Comparison of ENCODE assay signal across 26 mouse cellular contexts in the genomic region with DNA sequence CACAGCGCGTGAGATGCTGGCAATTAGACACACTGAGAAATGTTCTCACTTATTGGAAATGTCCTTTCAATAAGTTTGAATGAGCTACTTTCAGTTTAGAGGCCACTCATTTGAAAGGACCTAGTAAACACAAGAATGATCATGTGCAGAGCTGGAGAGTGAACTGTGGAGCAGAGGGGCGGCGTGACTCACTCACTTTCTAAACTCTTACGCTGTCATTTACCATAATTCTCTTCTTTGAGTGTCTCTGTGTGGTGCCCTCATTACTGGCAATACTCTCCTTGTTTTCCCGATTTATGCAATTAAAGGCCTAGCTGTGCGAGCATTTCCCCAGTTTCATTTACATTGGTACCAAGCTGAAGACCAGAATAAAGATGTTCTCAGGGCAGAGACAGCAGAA. TPM values are rescaled to one million over a fixed set of nuclear protein-coding genes. Genes with fewer than 3 reads are reported as not detected.
"Had no signal": no experiment of that assay in that cellular context is flagged by ENCODE, and none has a peak within 500 bp of the region (broad histone marks: within the 10 kb centered on the region; RNA-seq: fewer than 3 reads in every experiment).

No protein-coding gene starts in this region.

- H3K9ac ChIP-seq: liver, embryonic 15.5 days; liver, postnatal 0 days; lung, embryonic 15.5 days; midbrain, embryonic 12.5 days; neural tube, embryonic 12.5 days had no signal

- ATAC-seq: liver, postnatal 0 days; lung, postnatal 0 days had no signal

- H3K9me3 ChIP-seq: liver, embryonic 15.5 days; lung, embryonic 15.5 days; midbrain, embryonic 12.5 days; neural tube, embryonic 12.5 days had no signal

- H3K27ac ChIP-seq: liver, embryonic 15.5 days; lung, embryonic 15.5 days; macrophage; midbrain, embryonic 12.5 days; neural tube, embryonic 12.5 days had no signal

- H3K27me3 ChIP-seq: lung, embryonic 15.5 days; midbrain, embryonic 12.5 days; neural tube, embryonic 12.5 days had no signal

- H3K4me3 ChIP-seq: liver, embryonic 15.5 days; lung, embryonic 15.5 days; megakaryocyte, embryonic 14.5 days; midbrain, embryonic 12.5 days; neural tube, embryonic 12.5 days had no signal

- H3K4me2 ChIP-seq: liver, embryonic 15.5 days; lung, embryonic 15.5 days; midbrain, embryonic 12.5 days; neural tube, embryonic 12.5 days had no signal

- H3K36me3 ChIP-seq: liver, embryonic 15.5 days; lung, embryonic 15.5 days; midbrain, embryonic 12.5 days; neural tube, embryonic 12.5 days had no signal

- H3K4me1 ChIP-seq: liver, embryonic 15.5 days; lung, embryonic 15.5 days; megakaryocyte, embryonic 14.5 days; neural tube, embryonic 12.5 days had no signal

- DNase-seq: liver, postnatal 0 days; lung, adult 2 months; lung, postnatal 14 days; lung, postnatal 36 days; retina, postnatal 1 day; right cerebral cortex, adult 18-20 months; right cerebral cortex, postnatal 25 days; right cerebral cortex, postnatal 4 days; spleen, adult 18-20 months; thymus, adult 18-20 months; thymus, postnatal 14 days; thymus, postnatal 36 days had no signal

RNA-seq across cellular contexts. Expression of a gene that starts 1.3 kb away (rescaled TPM):
- total RNA-seq: megakaryocyte progenitor cell, adult 5-6 weeks; monocyte, adult 5-6 weeks had no signal
- polyA plus RNA-seq: liver, embryonic 15.5 days; liver, postnatal 0 days; lung, adult 2 months; lung, embryonic 15.5 days; lung, postnatal 0 days; macrophage; midbrain, embryonic 12.5 days; midbrain, embryonic 14.5 days; neural tube, embryonic 12.5 days; neural tube, embryonic 14.5 days; small intestine, adult 2 months; stomach, embryonic 14.5 days; stomach, embryonic 16.5 days had no signal
